Mouse (Mus musculus) lung, embryonic 15.5 days (tissue): ENCODE results near the gene Hlf. TPM values are rescaled to one million over a fixed set of nuclear protein-coding genes. Genes with fewer than 3 reads are reported as not detected.

ENCODE experiments used
- ATAC-seq: fragments of 200-750 bp; cut with Nextera tagmentation; 2 replicates; pipeline ENCODE4 v1.8.0; 2017; ENCODE audit warnings: moderate number of reproducible peaks, borderline replicate concordance; ENCODE audit not compliant: low FRiP score, low TSS enrichment; ENCODE audit errors: extremely low read depth
- H3K27ac ChIP-seq: fragments of 300-500 bp; sonication (generic); 2 replicates; pipeline ENCODE4 v1.5.1; 2015; ENCODE audit warnings: moderate library complexity, mild to moderate bottlenecking, inconsistent platforms
- H3K27me3 ChIP-seq: fragments of 300-500 bp; sonication (generic); 2 replicates; pipeline ENCODE4 v1.6.1; 2015; ENCODE audit warnings: inconsistent platforms
- H3K36me3 ChIP-seq: fragments of 300-500 bp; sonication (generic); 2 replicates; pipeline ENCODE4 v1.6.1; 2015; ENCODE audit warnings: inconsistent platforms
- H3K4me1 ChIP-seq: fragments of 300-500 bp; sonication (generic); 2 replicates; pipeline ENCODE4 v1.6.1; 2015; ENCODE audit warnings: inconsistent platforms
- H3K4me2 ChIP-seq: fragments of 300-500 bp; sonication (generic); 2 replicates; pipeline ENCODE4 v1.6.1; 2015; ENCODE audit warnings: inconsistent platforms, mild to moderate bottlenecking, moderate library complexity
- H3K4me3 ChIP-seq: fragments of 300-500 bp; sonication (generic); 2 replicates; pipeline ENCODE4 v1.5.1; 2015; ENCODE audit warnings: mild to moderate bottlenecking, inconsistent platforms
- H3K9ac ChIP-seq: fragments of 300-500 bp; sonication (generic); 2 replicates; pipeline ENCODE4 v1.6.1; 2015; ENCODE audit warnings: inconsistent platforms
- H3K9me3 ChIP-seq: fragments of 300-500 bp; sonication (generic); 2 replicates; pipeline ENCODE4 v1.6.1; 2016; ENCODE audit warnings: inconsistent platforms
- WGBS: fragments of 180-500 bp; shearing (Covaris S2); methylation state at CpG from one replicate; pipeline ENCODE4 v1.1.7; 2015; 5-methylcytosine and 5-hydroxymethylcytosine counted together
- polyA plus RNA-seq: library from polyadenylated mRNA; unstranded; fragments of >200 nt; fragmentation: Nextera tagmentation; extraction: Ambion mirVana; gene quantifications from 2 replicates; pipeline ENCODE4 v1.2.1, GENCODE M21; 2015

Hlf gene
- 4.6 TPM in 2 replicates for polyA plus RNA-seq

GRCm38 (mm10) chr11:90390817-90391173 lies at the start of gene Hlf:
Gene Hlf, minus strand, starts transcription at chr11:90390895.
- Histone ChIP-seq H3K27ac (no peak within 1 kb of the TSS), H3K36me3 (no peaks in the 10 kb centered on the region), H3K4me2 (peak within 1 kb of the TSS; percentile 93), H3K4me1 (peaks cover 29% of the 10 kb centered on the region), H3K4me3 (peak within 1 kb of the TSS; percentile 49), H3K9ac (peak within 1 kb of the TSS; percentile 46), H3K9me3 (no peaks in the 10 kb centered on the region), H3K27me3 (peaks cover 29% of the 10 kb centered on the region)
- peak; percentile 96 for ATAC-seq
- 0% methylated on average over 34 of the region's 40 CpGs for WGBS

- no peak overlapping the region for H3K4me3 ChIP-seq
- no peaks in the 10 kb centered on the region for H3K9me3 ChIP-seq
- H3K36me3 ChIP-seq, result no peaks in the 10 kb centered on the region
- no peak for ATAC-seq
- H3K4me2 ChIP-seq, result no peak overlapping the region
- no peak overlapping the region for H3K27ac ChIP-seq
- H3K9ac ChIP-seq, result no peak overlapping the region
- 62% methylated on average over 5 of the region's 5 CpGs for WGBS
- H3K4me1 ChIP-seq, result no peaks in the 10 kb centered on the region
- no peaks in the 10 kb centered on the region for H3K27me3 ChIP-seq
Observed at GRCm38 (mm10) chr11:90438768-90439167, 48.1 kb upstream of the Hlf start.

DNA sequence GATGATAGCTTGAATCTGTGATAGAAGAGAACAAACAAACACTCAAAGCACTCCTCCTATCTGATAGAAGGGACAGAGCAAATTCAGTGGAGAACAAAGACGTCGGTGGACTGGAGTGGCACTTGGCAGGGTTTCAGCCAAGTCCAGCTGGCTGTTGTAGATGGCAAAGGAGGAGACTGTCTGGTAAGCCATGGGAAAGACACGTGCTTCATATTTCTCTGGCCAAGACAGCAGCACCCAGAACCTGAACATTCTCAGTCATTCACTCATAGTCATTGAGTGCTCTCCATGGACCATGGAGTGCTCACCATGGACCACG lies 34.5 kb upstream of the Hlf start:
- no peaks in the 10 kb centered on the region for H3K36me3 ChIP-seq
- peaks cover 3% of the 10 kb centered on the region; the same call in 1 of the 2 replicates for H3K27me3 ChIP-seq
- no peaks in the 10 kb centered on the region for H3K9me3 ChIP-seq
- H3K27ac ChIP-seq, result no peak overlapping the region
- H3K4me1 ChIP-seq, result no peaks in the 10 kb centered on the region
- H3K4me2 ChIP-seq, result no peak overlapping the region
- no peak for ATAC-seq
- no peak overlapping the region for H3K4me3 ChIP-seq
- 30% methylated on average over 4 of the region's 4 CpGs for WGBS
- H3K9ac ChIP-seq, result no peak overlapping the region

DNA sequence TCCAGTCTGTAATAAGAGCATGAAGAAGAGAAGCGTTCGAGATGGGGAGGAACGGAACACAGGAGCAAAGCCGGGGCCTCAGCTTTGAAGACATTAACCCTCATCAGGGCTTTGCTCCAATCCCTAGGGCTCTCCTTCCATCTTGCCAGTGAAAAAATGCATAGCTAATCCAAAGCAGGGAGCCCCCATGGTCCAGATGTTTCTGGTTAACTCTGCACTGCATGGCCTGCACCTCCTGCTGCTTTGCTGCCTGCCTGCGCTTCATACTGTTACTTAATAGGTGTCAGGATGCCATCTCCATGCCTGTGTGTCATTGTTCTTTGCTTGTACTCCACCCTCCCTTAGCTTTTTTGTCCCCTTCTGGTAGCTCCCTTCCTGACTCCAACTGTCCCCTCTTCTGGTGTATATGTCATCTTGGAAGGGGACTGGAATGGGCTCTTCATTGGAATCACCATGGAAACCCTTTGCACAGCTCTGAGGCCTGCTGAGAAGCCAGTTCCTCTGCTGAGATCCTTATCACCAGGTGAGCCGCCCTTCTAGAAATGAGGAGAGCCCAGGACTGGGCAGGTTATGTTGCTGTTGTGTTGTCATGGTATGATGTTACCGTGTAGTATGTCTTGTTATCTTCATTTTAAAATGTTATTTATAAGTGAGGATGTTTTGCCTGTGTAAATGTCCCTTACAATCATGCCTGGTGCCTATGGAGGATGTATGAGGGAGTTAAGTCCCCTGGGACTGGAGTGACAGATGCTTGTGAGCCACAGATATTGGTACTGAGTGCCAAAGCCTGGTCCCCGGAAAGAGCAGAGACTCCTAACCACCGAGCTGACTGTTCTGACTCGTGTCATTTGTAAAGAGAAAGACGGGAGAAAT lies 33.9 kb upstream of the Hlf start:
- Histone ChIP-seq H3K27me3 (peaks cover 9% of the 10 kb centered on the region; the same call in 1 of the 2 replicates), H3K36me3 (no peaks in the 10 kb centered on the region), H3K4me3 (no peak overlapping the region), H3K9ac (no peak overlapping the region), H3K4me1 (no peaks in the 10 kb centered on the region), H3K9me3 (no peaks in the 10 kb centered on the region), H3K4me2 (no peak overlapping the region), H3K27ac (no peak overlapping the region)
- ATAC-seq, result no peak
- WGBS, result 55% methylated on average over 11 of the region's 11 CpGs

DNA sequence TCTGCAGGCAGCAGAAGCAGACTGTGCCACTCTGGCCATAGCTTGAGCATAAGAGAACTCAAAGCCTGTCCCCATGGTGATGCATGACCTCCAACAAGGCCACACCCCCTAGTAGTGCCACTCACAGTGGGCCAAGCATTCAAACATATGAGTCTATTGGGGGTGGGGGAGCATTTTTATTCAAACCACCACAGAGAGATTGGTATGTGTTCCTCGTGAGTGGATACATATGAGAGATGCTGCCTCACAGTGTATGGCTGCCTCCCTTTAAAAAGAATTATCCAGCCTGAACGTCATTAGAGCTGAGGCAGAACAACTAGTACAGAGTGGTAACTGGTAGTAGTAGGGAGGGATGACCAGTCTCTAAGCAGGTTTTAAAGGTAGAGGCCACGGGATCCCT lies 33.2 kb upstream of the Hlf start:
- WGBS, result 58% methylated on average over 3 of the region's 3 CpGs
- H3K4me1 ChIP-seq, result no peaks in the 10 kb centered on the region
- H3K36me3 ChIP-seq, result no peaks in the 10 kb centered on the region
- no peak overlapping the region for H3K9ac ChIP-seq
- no peak overlapping the region for H3K4me2 ChIP-seq
- ATAC-seq, result no peak
- H3K27ac ChIP-seq, result no peak overlapping the region
- H3K9me3 ChIP-seq, result no peaks in the 10 kb centered on the region
- H3K27me3 ChIP-seq, result peaks cover 14% of the 10 kb centered on the region; the same call in 1 of the 2 replicates
- no peak overlapping the region for H3K4me3 ChIP-seq

GRCm38 (mm10) chr11:90419706-90420105 lies 29.0 kb upstream of the Hlf start:
- Histone ChIP-seq H3K4me1 (peaks cover 5% of the 10 kb centered on the region), H3K27me3 (peaks cover 17% of the 10 kb centered on the region; the same call in 1 of the 2 replicates), H3K4me3 (no peak overlapping the region), H3K36me3 (no peaks in the 10 kb centered on the region), H3K9ac (no peak overlapping the region), H3K9me3 (no peaks in the 10 kb centered on the region), H3K27ac (no peak overlapping the region), H3K4me2 (no peak overlapping the region)
- ATAC-seq, result no peak
- 88% methylated on average over 11 of the region's 11 CpGs for WGBS

DNA sequence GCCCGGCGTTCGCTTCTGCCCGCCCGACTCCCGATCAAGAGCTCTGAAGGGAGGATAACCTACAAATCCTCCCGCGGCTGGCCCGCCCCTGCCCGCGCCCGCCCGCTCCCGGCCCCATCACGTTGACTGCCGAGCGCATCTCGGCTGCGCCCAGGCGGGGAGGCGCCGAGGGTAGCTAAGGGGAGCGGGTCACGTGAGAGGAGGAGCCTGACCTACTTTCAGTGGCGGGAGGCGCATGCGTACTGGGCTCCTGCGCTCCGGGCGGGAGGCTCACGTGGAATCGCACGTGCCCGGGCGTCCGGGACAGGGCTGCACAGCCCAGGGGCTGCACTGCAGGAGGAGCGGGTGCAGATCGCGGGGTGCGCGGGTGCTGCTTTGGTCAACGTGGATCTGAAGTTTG lies 27.2 kb upstream of the Hlf start:
- no peaks in the 10 kb centered on the region for H3K9me3 ChIP-seq
- peak; percentile 99 for ATAC-seq
- WGBS, result under 1% methylated on average over 42 of the region's 42 CpGs
- peaks cover 5% of the 10 kb centered on the region for H3K4me1 ChIP-seq
- H3K4me2 ChIP-seq, result peak overlapping the region; percentile 63
- H3K36me3 ChIP-seq, result no peaks in the 10 kb centered on the region
- H3K27me3 ChIP-seq, result peaks cover 17% of the 10 kb centered on the region; the same call in 1 of the 2 replicates
- no peak overlapping the region for H3K27ac ChIP-seq
- H3K9ac ChIP-seq, result no peak overlapping the region; the same call in 1 of the 2 replicates
- H3K4me3 ChIP-seq, result peak overlapping the region; percentile 30

GRCm38 (mm10) chr11:90417011-90417410 lies 26.3 kb upstream of the Hlf start:
- H3K4me2 ChIP-seq, result peak overlapping the region; percentile 63
- no peaks in the 10 kb centered on the region for H3K9me3 ChIP-seq
- H3K36me3 ChIP-seq, result no peaks in the 10 kb centered on the region
- no peak for ATAC-seq
- peaks cover 5% of the 10 kb centered on the region for H3K4me1 ChIP-seq
- peaks cover 17% of the 10 kb centered on the region; the same call in 1 of the 2 replicates for H3K27me3 ChIP-seq
- no peak overlapping the region for H3K4me3 ChIP-seq
- WGBS, result 77% methylated on average over 5 of the region's 5 CpGs
- no peak overlapping the region for H3K9ac ChIP-seq
- H3K27ac ChIP-seq, result no peak overlapping the region

- Histone ChIP-seq H3K4me3 (no peak overlapping the region), H3K4me2 (no peak overlapping the region), H3K36me3 (no peaks in the 10 kb centered on the region), H3K9me3 (no peaks in the 10 kb centered on the region), H3K4me1 (no peaks in the 10 kb centered on the region), H3K27me3 (no peaks in the 10 kb centered on the region), H3K27ac (no peak overlapping the region), H3K9ac (no peak overlapping the region)
- ATAC-seq, result no peak
- WGBS, result 26% methylated on average over 6 of the region's 6 CpGs
Observed at GRCm38 (mm10) chr11:90398850-90399249, 8.2 kb upstream of the Hlf start.

- ATAC-seq, result no peak
- H3K4me2 ChIP-seq, result peak overlapping the region; percentile 93
Observed at GRCm38 (mm10) chr11:90391271-90392185, 833 bp upstream of the Hlf start.

GRCm38 (mm10) chr11:90389902-90390816 lies 536 bp downstream of the Hlf start:
- WGBS, result under 1% methylated on average over 41 of the region's 41 CpGs
- H3K27me3 ChIP-seq, result peaks cover 29% of the 10 kb centered on the region
- H3K36me3 ChIP-seq, result no peaks in the 10 kb centered on the region
- ATAC-seq, result peak; percentile 34; the same call in 1 of the 2 replicates
- H3K4me2 ChIP-seq, result peak overlapping the region; percentile 93
- no peak overlapping the region for H3K27ac ChIP-seq
- peak overlapping the region; percentile 46 for H3K9ac ChIP-seq
- peak overlapping the region; percentile 49 for H3K4me3 ChIP-seq
- H3K4me1 ChIP-seq, result peaks cover 29% of the 10 kb centered on the region
- H3K9me3 ChIP-seq, result no peaks in the 10 kb centered on the region

More at GRCm38 (mm10) chr11:90391271-90392185, 833 bp upstream of the Hlf start:
- H3K9me3 ChIP-seq, result no peaks in the 10 kb centered on the region
- peaks cover 29% of the 10 kb centered on the region for H3K27me3 ChIP-seq
- H3K4me3 ChIP-seq, result peak overlapping the region; percentile 49
- no peak overlapping the region for H3K9ac ChIP-seq
- WGBS, result 17% methylated on average over 14 of the region's 14 CpGs
- H3K27ac ChIP-seq, result no peak overlapping the region
- H3K4me1 ChIP-seq, result peaks cover 29% of the 10 kb centered on the region
- no peaks in the 10 kb centered on the region for H3K36me3 ChIP-seq
